Mouse (Mus musculus): ENCODE measurements at regions not wholly inside any gene's neighbourhood (a gene's known extent, or its start where the extent isn't known, plus 50 kb on each side); places are given as distances from the start of the nearest gene placed in this dataset.

- DNase-seq (ENCODE audit: low read depth, low spot score) (no peak), ATAC-seq (no peak)
- no peak for TF ChIP-seq CTCF (IDR thresholded peaks at IDR 0.05)
- no peaks in the 10 kb centered on the region for H3K27me3 ChIP-seq
- in situ Hi-C loops (cut with MboI; ENCODE audit: low pct_unique_long_range_greater_than_20kb), result no loop called here
- ChIA-PET CTCF (no interaction called here), POLR2A (no interaction called here)
Observed at GRCm38 (mm10) chr4:69839868-69840267, 570.4 kb downstream of the Cdk5rap2 start.

- ChIA-PET CTCF (no interaction called here), POLR2A (no interaction called here)
- H3K27me3 ChIP-seq, result no peaks in the 10 kb centered on the region
- TF ChIP-seq CTCF (IDR thresholded peaks at IDR 0.05), result no peak
- ATAC-seq (no peak), DNase-seq (ENCODE audit: low read depth, low spot score) (no peak)
- in situ Hi-C loops (cut with MboI; ENCODE audit: low pct_unique_long_range_greater_than_20kb), result no loop called here
Observed at GRCm38 (mm10) chr4:69838940-69839339, 571.3 kb downstream of the Cdk5rap2 start.

- POLR2A ChIA-PET, result no interaction called here
- CTCF ChIA-PET, result no interaction called here
- in situ Hi-C loops (cut with MboI; ENCODE audit: low pct_unique_long_range_greater_than_20kb), result no loop called here
- no peak for TF ChIP-seq CTCF (IDR thresholded peaks at IDR 0.05)
- no peaks in the 10 kb centered on the region for H3K27me3 ChIP-seq
- DNase-seq (ENCODE audit: low read depth, low spot score), result no peak
- ATAC-seq, result no peak
Observed at GRCm38 (mm10) chr4:69824903-69825268, 585.4 kb downstream of the Cdk5rap2 start.

- H3K27me3 ChIP-seq, result no peaks in the 10 kb centered on the region
- TF ChIP-seq CTCF (IDR thresholded peaks at IDR 0.05), result no peak
- ChIA-PET POLR2A (no interaction called here), CTCF (no interaction called here)
- in situ Hi-C loops (cut with MboI; ENCODE audit: low pct_unique_long_range_greater_than_20kb), result no loop called here
- no peak for ATAC-seq
- DNase-seq (ENCODE audit: low read depth, low spot score), result no peak
Observed at GRCm38 (mm10) chr4:69824215-69824902, 585.9 kb downstream of the Cdk5rap2 start.

- TF ChIP-seq CTCF (IDR thresholded peaks at IDR 0.05), result no peak
- CTCF ChIA-PET, result no interaction called here
- H3K27me3 ChIP-seq, result no peaks in the 10 kb centered on the region
- ATAC-seq, result no peak
- POLR2A ChIA-PET, result no interaction called here
- DNase-seq (ENCODE audit: low read depth, low spot score), result no peak
- in situ Hi-C loops (cut with MboI; ENCODE audit: low pct_unique_long_range_greater_than_20kb), result no loop called here
Observed at GRCm38 (mm10) chr4:69823311-69823940, 586.8 kb downstream of the Cdk5rap2 start.

- ChIA-PET POLR2A (no interaction called here), CTCF (interaction anchor here (1.1 kb wide), 1 partner anchor 23 kb away, joined by 3 read pairs; no protein-coding TSS in a partner anchor)
- no peak for ATAC-seq
- in situ Hi-C loops (cut with MboI; ENCODE audit: low pct_unique_long_range_greater_than_20kb), result no loop called here
- no peak for DNase-seq (ENCODE audit: low read depth, low spot score)
- TF ChIP-seq CTCF (IDR thresholded peaks at IDR 0.05), result no peak
- no peaks in the 10 kb centered on the region for H3K27me3 ChIP-seq
Observed at GRCm38 (mm10) chr4:69818885-69819284, 591.4 kb downstream of the Cdk5rap2 start.

- ATAC-seq (no peak), DNase-seq (ENCODE audit: low read depth, low spot score) (no peak)
- no peak for TF ChIP-seq CTCF (IDR thresholded peaks at IDR 0.05)
- H3K27me3 ChIP-seq, result no peaks in the 10 kb centered on the region
- CTCF ChIA-PET, result no interaction called here
- in situ Hi-C loops (cut with MboI; ENCODE audit: low pct_unique_long_range_greater_than_20kb), result no loop called here
- POLR2A ChIA-PET, result no interaction called here
Observed at GRCm38 (mm10) chr4:69785481-69786050, 624.7 kb downstream of the Cdk5rap2 start.

- ATAC-seq (no peak), DNase-seq (ENCODE audit: low read depth, low spot score) (no peak)
- POLR2A ChIA-PET, result no interaction called here
- CTCF ChIA-PET, result no interaction called here
- H3K27me3 ChIP-seq, result no peaks in the 10 kb centered on the region
- TF ChIP-seq CTCF (IDR thresholded peaks at IDR 0.05), result no peak
- in situ Hi-C loops (cut with MboI; ENCODE audit: low pct_unique_long_range_greater_than_20kb), result no loop called here
Observed at GRCm38 (mm10) chr4:69781258-69781657, 629.0 kb downstream of the Cdk5rap2 start.

- H3K27me3 ChIP-seq, result no peaks in the 10 kb centered on the region
- DNase-seq (ENCODE audit: low read depth, low spot score), result no peak
- in situ Hi-C loops (cut with MboI; ENCODE audit: low pct_unique_long_range_greater_than_20kb), result no loop called here
- POLR2A ChIA-PET, result no interaction called here
- ATAC-seq, result no peak
- CTCF ChIA-PET, result no interaction called here
- no peak for TF ChIP-seq CTCF (IDR thresholded peaks at IDR 0.05)
Observed at GRCm38 (mm10) chr4:69761841-69762240, 648.4 kb downstream of the Cdk5rap2 start.

GRCm38 (mm10) chr4:69759596-69759995 lies 650.6 kb downstream of the Cdk5rap2 start:
- TF ChIP-seq CTCF (IDR thresholded peaks at IDR 0.05), result no peak
- in situ Hi-C loops (cut with MboI; ENCODE audit: low pct_unique_long_range_greater_than_20kb), result no loop called here
- ChIA-PET POLR2A (no interaction called here), CTCF (no interaction called here)
- no peak for ATAC-seq
- H3K27me3 ChIP-seq, result no peaks in the 10 kb centered on the region
- DNase-seq (ENCODE audit: low read depth, low spot score), result no peak

- in situ Hi-C loops (cut with MboI; ENCODE audit: low pct_unique_long_range_greater_than_20kb), result no loop called here
- ChIA-PET POLR2A (no interaction called here), CTCF (no interaction called here)
- H3K27me3 ChIP-seq, result no peaks in the 10 kb centered on the region
- TF ChIP-seq CTCF (IDR thresholded peaks at IDR 0.05), result no peak
- no peak for DNase-seq (ENCODE audit: low read depth, low spot score)
- ATAC-seq, result no peak
Observed at GRCm38 (mm10) chr4:69754567-69754966, 655.7 kb downstream of the Cdk5rap2 start.

GRCm38 (mm10) chr4:69753086-69753485 lies 657.2 kb downstream of the Cdk5rap2 start:
- TF ChIP-seq CTCF (IDR thresholded peaks at IDR 0.05), result no peak
- in situ Hi-C loops (cut with MboI; ENCODE audit: low pct_unique_long_range_greater_than_20kb), result no loop called here
- CTCF ChIA-PET, result no interaction called here
- POLR2A ChIA-PET, result no interaction called here
- DNase-seq (ENCODE audit: low read depth, low spot score) (no peak), ATAC-seq (no peak)
- H3K27me3 ChIP-seq, result no peaks in the 10 kb centered on the region
